Mouse (Mus musculus) bone marrow, adult 2 months (tissue): ENCODE measurements around the gene Dusp16. TPM values are rescaled to one million over a fixed set of nuclear protein-coding genes. Genes with fewer than 3 reads are reported as not detected.

Experiments
- H3K27ac ChIP-seq: fragments of 200-500 bp; 2 replicates; pipeline ENCODE4 v1.5.1; 2012; ENCODE audit warnings: low read depth, mild to moderate bottlenecking, control low read depth, inconsistent platforms, low read length; ENCODE audit not compliant: control insufficient read depth, poor library complexity, insufficient read depth
- H3K4me1 ChIP-seq: fragments of 200-500 bp; 2 replicates; pipeline ENCODE4 v1.6.1; 2011; ENCODE audit warnings: low read length; ENCODE audit not compliant: control insufficient read depth, insufficient read depth
- H3K4me3 ChIP-seq: fragments of 200-500 bp; replicated peaks from 2 replicates; pipeline ENCODE3; 2011; ENCODE audit warnings: mild to moderate bottlenecking, low read depth, low read length, control low read depth; ENCODE audit not compliant: control insufficient read depth
- CTCF ChIP-seq: fragments of 200-500 bp; IDR thresholded peaks from 2 replicates; pipeline ENCODE4 v1.5.1; 2011; ENCODE audit warnings: low read length, control low read depth; ENCODE audit not compliant: control insufficient read depth, insufficient read depth
- POLR2A ChIP-seq: fragments of 200-500 bp; IDR thresholded peaks from 2 replicates; pipeline ENCODE4 v1.6.1; 2011; ENCODE audit warnings: low read depth, mild to moderate bottlenecking, control low read depth, low read length, borderline replicate concordance; ENCODE audit not compliant: control insufficient read depth
- WGBS: fragments of 180-500 bp; shearing (Covaris S2); methylation state at CpG from one replicate; pipeline ENCODE4 v1.1.7; 2018; 5-methylcytosine and 5-hydroxymethylcytosine counted together
- polyA plus RNA-seq: library from polyadenylated mRNA; stranded (reverse); fragments of >200 nt; gene quantifications from 2 replicates; pipeline ENCODE4 v1.2.4, GENCODE M21; 2011; ENCODE audit warnings: low replicate concordance; ENCODE audit not compliant: missing spikeins, insufficient read depth, insufficient read length

Gene Dusp16
- polyA plus RNA-seq, 1 experiment, result 11.2 TPM

GRCm38 (mm10) chr6:134706467-134706866, 86.0 kb downstream of the Dusp16 start:
- no peaks in the 10 kb centered on the region for H3K4me1 ChIP-seq
- TF ChIP-seq POLR2A, result no peak
- no peak for TF ChIP-seq CTCF
- no peak overlapping the region for H3K4me3 ChIP-seq
- WGBS, result 56% methylated on average over 4 of the region's 4 CpGs
- no peak overlapping the region for H3K27ac ChIP-seq

- 82% methylated on average over 4 of the region's 4 CpGs for WGBS
- Histone ChIP-seq H3K4me1 (peaks cover 3% of the 10 kb centered on the region; the same call in 1 of the 2 replicates), H3K4me3 (no peak overlapping the region), H3K27ac (no peak overlapping the region)
- no peak for TF ChIP-seq POLR2A
- TF ChIP-seq CTCF, result no peak
These were observed 89.3 kb downstream of the Dusp16 start for GRCm38 (mm10) chr6:134703053-134703690.

GRCm38 (mm10) chr6:134702184-134702583, 90.2 kb downstream of the Dusp16 start:
- no peak for TF ChIP-seq POLR2A
- TF ChIP-seq CTCF, result no peak
- H3K4me3 ChIP-seq, result no peak overlapping the region
- peaks cover 3% of the 10 kb centered on the region; the same call in 1 of the 2 replicates for H3K4me1 ChIP-seq
- WGBS, result 82% methylated on average over 7 of the region's 7 CpGs
- no peak overlapping the region for H3K27ac ChIP-seq

DNA sequence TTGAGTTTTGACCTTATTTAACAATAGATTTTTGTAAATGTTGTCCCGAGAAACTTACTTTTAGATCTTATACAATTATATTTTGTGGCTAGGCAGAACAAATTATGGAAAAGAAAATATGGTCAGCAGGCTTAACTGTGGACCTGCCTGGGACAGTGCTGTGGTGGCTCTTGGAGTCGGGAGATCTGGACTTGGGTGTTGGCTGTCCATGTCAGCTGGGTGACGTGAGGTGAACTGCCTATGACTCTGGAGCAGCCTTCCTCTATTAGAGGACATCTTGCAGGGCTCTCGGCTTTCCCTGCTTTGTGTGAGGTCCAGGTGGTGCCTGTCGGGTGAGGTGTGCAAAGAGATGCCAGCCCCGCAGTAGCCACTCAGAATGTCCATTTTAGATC, 91.2 kb downstream of the Dusp16 start:
- peaks cover 3% of the 10 kb centered on the region; the same call in 1 of the 2 replicates for H3K4me1 ChIP-seq
- 56% methylated on average over 6 of the region's 6 CpGs for WGBS
- H3K27ac ChIP-seq, result no peak overlapping the region
- H3K4me3 ChIP-seq, result no peak overlapping the region
- TF ChIP-seq POLR2A, result no peak
- TF ChIP-seq CTCF, result no peak

DNA sequence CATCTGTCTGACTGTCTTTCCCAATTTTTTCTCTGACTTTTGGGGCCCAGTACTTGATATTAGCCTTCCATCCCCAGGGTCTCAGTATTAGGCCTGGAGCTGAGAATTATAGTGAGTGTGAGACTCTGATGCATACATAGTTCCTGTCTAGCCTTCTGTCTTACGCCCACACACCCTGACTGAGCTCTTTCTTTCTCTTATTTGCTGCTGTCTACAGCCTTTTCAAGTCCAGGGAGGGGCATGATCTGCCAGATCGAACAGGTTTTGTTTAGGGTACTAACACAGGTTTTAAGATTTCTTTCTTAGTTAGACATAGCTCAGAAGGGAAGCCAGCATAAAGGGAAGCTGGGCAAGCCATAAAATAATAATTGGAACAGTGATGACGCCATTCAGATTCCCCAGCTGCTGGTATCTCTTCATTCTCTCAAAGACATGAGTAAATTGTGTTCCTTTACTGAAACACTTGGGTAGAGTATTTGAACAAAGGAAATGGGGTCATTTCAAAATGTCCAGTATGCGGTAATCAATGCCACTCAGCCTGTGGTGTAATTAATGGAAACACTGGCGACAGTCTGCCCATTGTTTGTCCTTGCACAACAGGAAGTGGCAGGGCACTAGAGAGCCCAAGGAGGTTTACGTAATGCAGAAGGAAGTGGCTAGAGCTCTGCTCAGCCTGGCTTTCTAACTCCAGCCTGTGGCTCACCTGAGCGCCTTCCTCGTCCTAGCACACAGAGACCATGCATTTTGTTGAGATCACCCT, 91.8 kb downstream of the Dusp16 start:
- H3K4me1 ChIP-seq, result peaks cover 3% of the 10 kb centered on the region; the same call in 1 of the 2 replicates
- no peak overlapping the region; the same call in 1 of the 2 replicates for H3K27ac ChIP-seq
- WGBS, result 26% methylated on average over 8 of the region's 8 CpGs
- H3K4me3 ChIP-seq, result no peak overlapping the region
- TF ChIP-seq CTCF, result no peak
- TF ChIP-seq POLR2A, result no peak

GRCm38 (mm10) chr6:134698243-134698642, 94.2 kb downstream of the Dusp16 start:
- TF ChIP-seq POLR2A (no peak), CTCF (no peak)
- Histone ChIP-seq H3K27ac (no peak overlapping the region), H3K4me3 (no peak overlapping the region), H3K4me1 (peaks cover 3% of the 10 kb centered on the region; the same call in 1 of the 2 replicates)
- WGBS, result 89% methylated on average over 5 of the region's 5 CpGs

DNA sequence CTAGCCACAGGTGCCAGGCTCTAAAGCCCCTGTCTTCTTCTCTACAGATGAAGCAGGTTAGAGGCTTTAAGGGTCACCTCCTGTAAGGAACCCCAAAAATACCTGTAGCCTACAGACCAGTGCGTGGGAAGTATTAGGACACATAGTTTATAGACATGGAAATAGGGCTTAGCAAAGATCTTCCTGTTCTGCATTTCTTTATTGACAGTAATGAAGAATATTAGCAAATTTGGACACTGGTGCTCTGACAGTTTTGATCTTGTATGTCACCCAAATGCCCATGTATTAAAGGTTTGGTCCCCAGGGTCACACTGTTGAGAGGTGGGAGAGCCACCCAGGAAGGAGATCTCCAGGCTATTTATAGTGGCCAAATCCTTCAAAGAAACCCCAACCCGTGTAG, 95.9 kb downstream of the Dusp16 start:
- TF ChIP-seq POLR2A (no peak), CTCF (no peak)
- 63% methylated on average over 2 of the region's 2 CpGs for WGBS
- Histone ChIP-seq H3K4me3 (no peak overlapping the region), H3K4me1 (peaks cover 3% of the 10 kb centered on the region; the same call in 1 of the 2 replicates), H3K27ac (no peak overlapping the region)

GRCm38 (mm10) chr6:134696146-134696545, 96.3 kb downstream of the Dusp16 start:
- WGBS, result 76% methylated on average over 4 of the region's 4 CpGs
- TF ChIP-seq POLR2A (no peak), CTCF (no peak)
- H3K4me3 ChIP-seq, result no peak overlapping the region

More at GRCm38 (mm10) chr6:134696146-134696545, 96.3 kb downstream of the Dusp16 start:
- H3K27ac ChIP-seq, result no peak overlapping the region
- H3K4me1 ChIP-seq, result peaks cover 2% of the 10 kb centered on the region; the same call in 1 of the 2 replicates
